Mouse (Mus musculus) testis, adult 2 months (tissue): ENCODE measurements around the gene Usp29. TPM values are rescaled to one million over a fixed set of nuclear protein-coding genes. Genes with fewer than 3 reads are reported as not detected.

Experiments
- H3K27ac ChIP-seq: fragments of 200-500 bp; 2 replicates; pipeline ENCODE4 v1.5.1; 2012; ENCODE audit warnings: low read depth, low read length; ENCODE audit not compliant: control insufficient read depth, insufficient read depth
- H3K27me3 ChIP-seq: fragments of 200-500 bp; 2 replicates; pipeline ENCODE4 v1.6.1; 2012; ENCODE audit warnings: mild to moderate bottlenecking, low read length, moderate library complexity; ENCODE audit not compliant: control insufficient read depth, insufficient read depth
- H3K36me3 ChIP-seq: fragments of 200-500 bp; 2 replicates; pipeline ENCODE4 v1.6.1; 2012; ENCODE audit warnings: mild to moderate bottlenecking, low read length; ENCODE audit not compliant: control insufficient read depth, insufficient read depth
- H3K4me1 ChIP-seq: fragments of 200-500 bp; 2 replicates; pipeline ENCODE4 v1.6.1; 2012; ENCODE audit warnings: low read length; ENCODE audit not compliant: control insufficient read depth, insufficient read depth
- H3K4me3 ChIP-seq: fragments of 200-500 bp; 2 replicates; pipeline ENCODE4 v1.5.1; 2012; ENCODE audit warnings: low read depth, mild to moderate bottlenecking, low read length, moderate library complexity, mixed read lengths; ENCODE audit not compliant: control insufficient read depth
- CTCF ChIP-seq: fragments of 200-500 bp; IDR thresholded peaks from 2 replicates; pipeline ENCODE4 v1.5.1; 2012; ENCODE audit warnings: low read depth, mild to moderate bottlenecking, inconsistent platforms, low read length, moderate library complexity; ENCODE audit not compliant: control insufficient read depth, insufficient read depth, insufficient replicate concordance
- POLR2A ChIP-seq: fragments of 200-500 bp; IDR thresholded peaks from 2 replicates; pipeline ENCODE4 v1.6.1; 2012; ENCODE audit warnings: low read depth, mild to moderate bottlenecking, inconsistent platforms, low read length, moderate library complexity; ENCODE audit not compliant: control insufficient read depth
- polyA plus RNA-seq: library from polyadenylated mRNA; depleted of rRNA; stranded (reverse); fragments of >200 nt; gene quantifications from 2 replicates; pipeline ENCODE4 v1.2.3, GENCODE M21; 2012

Usp29 gene
- polyA plus RNA-seq, 1 experiment: 0.26 TPM

DNA sequence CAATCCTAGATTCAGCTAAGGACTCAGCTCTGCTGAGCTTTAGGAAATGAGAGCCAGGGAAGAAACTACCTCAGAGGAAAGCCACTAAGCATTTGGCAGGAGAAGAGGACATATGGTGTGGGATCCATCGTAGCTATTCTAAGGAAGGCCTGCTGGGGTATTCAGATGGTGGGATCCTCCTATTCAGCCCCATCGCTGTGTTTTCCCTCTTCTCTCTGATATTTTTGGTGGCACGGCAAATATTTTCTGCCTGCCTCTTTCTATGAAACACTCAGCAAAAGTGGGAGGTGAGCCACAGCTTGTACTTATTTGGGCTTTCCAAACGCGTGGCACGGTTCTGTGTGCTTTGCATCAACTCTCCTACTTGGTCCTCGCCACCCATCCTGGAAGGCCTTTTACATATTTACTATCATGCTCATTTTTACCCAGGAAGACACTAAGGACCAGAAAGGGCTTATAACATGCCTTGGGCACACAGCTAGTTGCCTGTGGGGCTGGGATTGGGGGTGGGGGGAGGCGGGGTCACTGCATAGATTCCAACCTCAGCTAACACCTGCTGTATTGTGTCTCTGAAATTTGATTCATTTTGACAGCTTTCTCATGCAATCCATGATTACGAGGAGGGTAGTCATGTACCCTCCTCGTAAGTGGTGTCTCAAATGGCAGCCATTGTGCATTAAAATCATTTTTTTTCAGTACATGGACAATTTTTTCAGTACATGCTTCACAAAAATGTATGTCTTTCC is 46.1 kb downstream of the Usp29 start:
- H3K4me1 ChIP-seq: no peaks in the 10 kb centered on the region; the same call in 1 of the 2 replicates
- no peaks in the 10 kb centered on the region for H3K27me3 ChIP-seq
- H3K27ac ChIP-seq: no peak overlapping the region
- TF ChIP-seq POLR2A (no peak), CTCF (no peak)
- H3K36me3 ChIP-seq: no peaks in the 10 kb centered on the region
- no peak overlapping the region for H3K4me3 ChIP-seq

DNA sequence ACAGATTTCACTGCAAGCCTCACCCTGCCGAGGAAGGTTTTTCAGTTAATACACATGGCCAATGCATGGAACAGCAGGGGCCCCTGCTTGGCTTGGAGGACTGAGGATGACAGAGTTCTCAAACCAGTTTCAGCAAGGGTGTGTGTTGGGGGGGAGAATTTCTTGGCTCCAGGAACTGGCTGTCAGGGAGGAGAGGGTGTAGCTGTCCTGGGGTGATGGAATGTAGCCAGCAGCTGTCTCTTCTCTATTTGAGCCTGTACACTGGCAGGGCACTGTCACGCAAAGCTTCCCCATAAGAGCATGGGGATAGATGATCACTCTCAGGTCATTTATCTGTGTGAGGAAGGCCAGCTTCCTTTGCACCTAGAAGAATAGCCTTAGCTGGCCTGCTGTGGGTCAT is 46.7 kb downstream of the Usp29 start:
- no peak overlapping the region for H3K4me3 ChIP-seq
- no peak for TF ChIP-seq POLR2A
- TF ChIP-seq CTCF: no peak
- H3K27ac ChIP-seq: no peak overlapping the region
- H3K36me3 ChIP-seq: no peaks in the 10 kb centered on the region
- H3K4me1 ChIP-seq: no peaks in the 10 kb centered on the region; the same call in 1 of the 2 replicates
- H3K27me3 ChIP-seq: no peaks in the 10 kb centered on the region

DNA sequence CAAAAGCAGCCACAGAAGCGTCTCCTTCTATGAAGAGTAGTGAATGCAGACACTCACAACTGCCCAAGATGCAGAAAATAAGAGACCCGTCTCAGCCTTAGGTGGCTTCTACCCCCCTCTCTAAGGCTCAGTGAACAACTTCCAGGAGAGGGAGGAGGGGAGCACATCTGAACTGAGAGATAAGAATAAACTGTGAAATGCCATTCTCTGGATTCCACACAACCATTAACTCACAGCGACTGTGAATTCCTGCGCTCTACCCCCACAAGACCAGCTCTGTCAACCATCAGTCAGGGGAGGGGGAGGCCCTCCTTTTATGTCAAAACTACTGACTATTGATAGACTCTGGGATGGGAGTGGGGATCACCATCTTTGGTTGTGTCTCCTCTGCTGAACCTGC is 47.3 kb downstream of the Usp29 start:
- no peaks in the 10 kb centered on the region for H3K27me3 ChIP-seq
- H3K27ac ChIP-seq: no peak overlapping the region
- H3K4me1 ChIP-seq: no peaks in the 10 kb centered on the region; the same call in 1 of the 2 replicates
- no peak overlapping the region for H3K4me3 ChIP-seq
- no peaks in the 10 kb centered on the region for H3K36me3 ChIP-seq
- no peak for TF ChIP-seq POLR2A
- no peak for TF ChIP-seq CTCF

DNA sequence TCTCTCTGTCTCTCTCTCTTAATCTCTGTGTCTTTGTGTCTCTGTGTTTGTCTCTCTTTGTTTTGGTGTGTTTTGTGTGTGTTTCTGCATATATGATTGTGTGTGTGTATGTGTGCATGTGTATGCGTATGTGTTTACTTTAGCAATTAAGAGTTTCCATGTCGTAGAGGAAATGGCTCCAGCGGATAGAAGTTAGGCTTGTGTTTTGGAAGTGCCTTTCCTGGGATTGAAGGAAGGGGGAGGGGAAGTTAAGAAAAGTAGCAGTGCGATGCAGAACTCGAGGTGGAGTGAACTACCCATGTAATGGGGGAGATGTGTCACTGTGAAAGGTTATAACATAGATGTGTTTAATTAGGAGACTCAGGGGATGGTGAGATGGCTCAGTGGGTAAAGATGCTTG is 48.8 kb downstream of the Usp29 start:
- no peak overlapping the region for H3K27ac ChIP-seq
- no peaks in the 10 kb centered on the region for H3K27me3 ChIP-seq
- TF ChIP-seq POLR2A (no peak), CTCF (no peak)
- no peaks in the 10 kb centered on the region; the same call in 1 of the 2 replicates for H3K4me1 ChIP-seq
- no peaks in the 10 kb centered on the region for H3K36me3 ChIP-seq
- no peak overlapping the region for H3K4me3 ChIP-seq

DNA sequence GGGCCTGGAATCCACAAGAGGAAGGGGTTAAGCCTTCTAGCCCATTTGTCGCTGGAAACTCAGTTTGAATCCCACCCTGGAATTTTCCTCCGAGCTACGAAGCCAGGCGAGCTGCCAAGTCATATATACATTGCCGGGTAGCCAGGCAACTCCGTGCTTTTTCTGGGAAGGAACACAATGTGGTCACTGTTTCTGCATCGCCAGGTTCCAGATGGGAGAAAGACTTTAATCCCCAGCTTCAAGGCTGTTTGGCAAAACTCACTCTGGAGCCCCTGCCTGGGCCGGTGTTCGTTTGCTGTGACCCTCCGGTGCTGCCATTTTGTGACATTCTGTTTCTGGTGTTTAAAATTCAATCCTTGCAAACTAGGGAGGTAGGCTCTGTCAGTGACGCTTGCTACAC is 51.2 kb downstream of the Usp29 start:
- no peaks in the 10 kb centered on the region for H3K36me3 ChIP-seq
- TF ChIP-seq POLR2A: no peak
- TF ChIP-seq CTCF: no peak
- H3K27me3 ChIP-seq: no peaks in the 10 kb centered on the region
- no peak overlapping the region for H3K27ac ChIP-seq
- no peak overlapping the region for H3K4me3 ChIP-seq
- no peaks in the 10 kb centered on the region; the same call in 1 of the 2 replicates for H3K4me1 ChIP-seq

DNA sequence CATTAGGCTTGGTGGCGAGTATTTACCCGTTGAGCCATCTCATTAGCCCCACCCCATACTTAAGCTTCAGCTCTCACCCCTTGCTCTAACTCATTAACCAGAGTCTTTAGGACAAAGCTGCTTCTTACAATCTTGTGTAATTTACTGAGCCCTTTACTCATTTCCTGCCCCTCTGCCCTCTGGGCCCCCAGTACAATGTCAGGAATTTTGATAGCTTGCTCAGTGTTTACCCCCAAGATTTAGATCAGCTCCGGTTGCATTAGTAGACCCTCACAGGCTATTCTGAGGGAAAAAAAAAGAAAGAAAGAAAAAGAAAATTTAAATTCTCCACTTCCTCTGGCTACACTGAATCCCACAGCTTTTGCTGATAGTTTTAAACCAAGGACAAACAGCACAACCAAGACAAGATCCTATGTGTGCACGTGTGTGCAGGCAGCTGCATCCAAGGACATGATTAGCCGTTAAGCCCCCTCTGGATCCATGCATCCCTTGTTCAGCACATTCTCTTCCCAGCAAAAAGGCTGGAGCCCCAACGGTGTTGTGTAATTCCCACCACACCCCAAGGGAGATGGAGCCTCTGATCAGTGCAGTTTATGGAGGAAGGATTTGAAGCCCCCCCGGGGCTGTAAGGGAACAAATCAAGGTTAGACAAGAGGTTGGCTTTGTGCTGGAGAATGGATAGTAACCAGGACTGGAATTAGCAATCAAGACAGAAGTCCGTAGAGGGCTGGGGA is 54.1 kb downstream of the Usp29 start:
- Histone ChIP-seq H3K4me3 (no peak overlapping the region), H3K27me3 (no peaks in the 10 kb centered on the region), H3K27ac (no peak overlapping the region), H3K4me1 (no peaks in the 10 kb centered on the region; the same call in 1 of the 2 replicates), H3K36me3 (no peaks in the 10 kb centered on the region)
- TF ChIP-seq CTCF (no peak), POLR2A (no peak)

DNA sequence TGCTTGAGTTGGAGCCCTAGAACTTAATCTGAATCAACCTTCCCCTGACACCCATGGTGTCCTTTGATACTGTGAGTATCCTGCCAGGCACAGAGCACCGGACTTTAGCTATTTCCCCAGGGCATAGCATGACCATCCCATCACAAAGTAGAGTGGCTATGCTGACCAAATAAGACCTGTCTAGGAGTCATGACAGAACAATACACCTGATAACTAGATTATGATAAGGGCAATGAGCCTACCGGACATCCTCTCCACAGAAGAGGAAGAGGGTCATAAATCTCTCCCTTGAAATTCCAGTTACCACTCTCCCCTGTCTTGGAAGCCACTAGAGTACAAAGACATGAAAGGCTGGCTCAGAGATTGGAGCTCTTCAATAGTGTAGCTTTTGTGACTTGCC is 56.6 kb downstream of the Usp29 start:
- no peaks in the 10 kb centered on the region for H3K4me1 ChIP-seq
- TF ChIP-seq POLR2A (no peak), CTCF (no peak)
- no peak overlapping the region for H3K27ac ChIP-seq
- H3K36me3 ChIP-seq: no peaks in the 10 kb centered on the region
- H3K27me3 ChIP-seq: no peaks in the 10 kb centered on the region
- H3K4me3 ChIP-seq: no peak overlapping the region

DNA sequence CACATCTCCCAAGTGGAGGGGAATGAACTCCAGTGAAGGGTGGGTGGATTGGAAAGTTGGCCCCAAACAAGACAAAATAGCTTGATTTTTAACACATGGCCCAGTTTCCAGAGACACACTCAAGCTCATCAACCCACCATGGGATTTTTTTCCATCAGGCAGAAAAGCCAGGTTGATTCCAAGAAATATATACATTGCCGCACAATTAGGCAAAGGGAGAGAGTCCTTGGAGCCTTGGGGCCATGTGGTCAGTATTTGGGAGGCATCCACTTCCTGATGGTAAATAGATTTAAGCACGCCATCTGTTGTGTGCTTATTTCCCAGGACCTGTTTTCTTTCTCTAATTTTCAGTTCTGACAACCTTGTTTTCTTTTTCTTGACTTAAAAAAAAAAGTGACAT is 57.7 kb downstream of the Usp29 start:
- no peak for TF ChIP-seq POLR2A
- no peak for TF ChIP-seq CTCF
- Histone ChIP-seq H3K27ac (no peak overlapping the region), H3K36me3 (no peaks in the 10 kb centered on the region), H3K27me3 (no peaks in the 10 kb centered on the region), H3K4me3 (no peak overlapping the region), H3K4me1 (no peaks in the 10 kb centered on the region)
